Mouse (Mus musculus): ENCODE measurements around the gene Faap100.
"Not testable (repeated sequence)": the region's sequence is repeated elsewhere in the genome, so short reads cannot be mapped to it uniquely, and the experiment has no call there.

The Faap100 gene

DNA sequence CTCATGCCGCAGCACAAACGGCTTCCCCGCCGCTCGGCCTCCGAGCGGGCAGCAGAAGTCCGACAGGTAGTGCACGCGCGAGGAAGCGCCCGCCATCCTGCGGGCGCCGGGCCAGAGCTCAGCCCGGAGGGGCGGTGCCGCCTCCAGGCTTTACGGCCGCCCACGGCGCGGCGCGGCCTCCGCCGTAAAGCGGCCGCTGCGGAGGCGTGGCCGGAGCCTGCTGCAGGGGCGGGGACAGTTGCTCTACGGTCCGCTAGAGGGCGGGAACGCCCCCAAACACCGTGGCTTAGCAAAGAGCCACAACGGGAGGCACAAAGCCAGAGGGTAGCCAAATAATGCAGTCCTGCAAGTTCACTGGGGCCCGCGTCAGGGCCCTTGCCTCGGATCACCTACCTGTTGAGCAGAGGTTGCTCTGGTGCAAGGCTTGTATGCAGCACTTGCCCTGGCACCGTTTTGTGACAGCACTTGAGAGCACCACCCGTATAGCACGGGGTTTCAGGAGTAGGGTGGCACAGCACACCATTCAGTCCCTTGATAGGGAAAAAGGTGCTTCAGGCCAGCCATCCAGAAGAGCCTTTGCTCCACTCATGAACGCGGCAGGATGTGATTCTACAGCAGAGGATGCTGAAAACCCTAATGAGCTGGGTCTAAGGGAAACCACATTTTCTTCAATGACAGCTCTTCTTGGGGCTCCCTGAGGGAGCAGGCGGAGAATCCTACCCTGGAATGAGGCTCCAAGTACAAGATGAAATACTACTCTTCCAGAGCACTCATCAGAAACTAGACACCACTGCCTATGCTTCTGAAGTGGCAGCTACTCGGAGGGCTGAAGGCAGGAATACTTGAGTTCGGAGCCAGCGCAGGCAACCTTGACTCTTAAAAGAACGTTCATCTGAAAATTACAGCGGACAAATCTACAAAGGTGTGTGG, at the start of gene Faap100:
Gene Faap100 (minus strand): TSS at position 154 of the 930 bp plus-strand sequence.
- DNase-seq (ENCODE audit: low spot score in 2 of 2) = peak; percentile 62 to 75

DNA sequence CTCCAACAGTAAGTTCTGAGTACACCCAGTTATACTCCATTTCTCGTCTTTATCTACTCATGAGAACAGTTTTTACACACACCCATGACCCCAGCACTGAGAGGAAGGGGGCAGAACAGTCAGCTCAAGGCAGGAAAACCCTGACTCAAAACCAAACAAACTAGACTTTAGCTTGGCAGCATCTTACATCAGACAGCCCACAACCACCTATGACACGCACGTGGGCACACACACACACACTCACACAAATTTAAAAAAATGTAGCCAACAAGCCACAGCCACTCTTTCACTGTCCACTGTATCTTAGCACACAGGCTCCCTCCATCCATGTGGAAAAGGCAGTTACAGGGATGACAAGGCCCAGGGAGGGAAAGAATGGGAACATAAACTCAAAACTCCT, 48.2 kb upstream of the Faap100 start:
- no peak for DNase-seq (ENCODE audit: low spot score in 2 of 2)

DNA sequence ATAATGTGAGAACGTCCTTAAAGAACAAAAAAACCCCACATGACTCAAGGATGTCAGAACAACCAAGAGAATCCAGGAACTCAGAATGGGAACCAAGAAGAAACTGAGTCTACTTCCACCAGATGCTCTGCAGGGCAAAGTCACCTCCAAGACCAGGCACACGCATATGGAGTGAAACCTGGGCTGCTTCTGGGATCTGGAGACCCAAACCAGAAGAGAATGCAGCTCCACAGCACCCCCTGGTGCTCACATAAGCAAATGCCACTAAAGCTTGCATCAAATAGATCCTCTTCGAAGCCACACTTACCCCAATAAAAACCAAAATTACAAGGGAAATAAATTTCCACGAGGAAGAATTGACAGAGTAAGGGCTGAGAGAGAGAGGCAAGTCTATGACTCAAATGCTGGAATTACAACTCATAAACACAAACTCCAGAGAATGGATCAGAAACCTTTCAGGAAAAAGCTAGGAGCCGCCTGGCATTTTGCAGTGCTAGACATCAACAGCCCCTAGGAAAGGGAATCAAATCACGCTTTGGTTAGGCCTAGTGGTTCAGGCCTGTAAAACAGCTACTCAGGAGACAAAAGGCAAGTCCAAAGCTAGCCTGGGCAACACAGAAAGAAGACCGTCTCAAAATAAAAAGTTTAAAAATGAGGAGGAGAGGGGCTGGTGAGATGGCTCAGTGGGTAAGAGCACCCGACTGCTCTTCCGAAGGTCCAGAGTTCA, 45.2 kb upstream of the Faap100 start:
- peak; percentile 33 for DNase-seq (ENCODE audit: low spot score in 2 of 2)

DNA sequence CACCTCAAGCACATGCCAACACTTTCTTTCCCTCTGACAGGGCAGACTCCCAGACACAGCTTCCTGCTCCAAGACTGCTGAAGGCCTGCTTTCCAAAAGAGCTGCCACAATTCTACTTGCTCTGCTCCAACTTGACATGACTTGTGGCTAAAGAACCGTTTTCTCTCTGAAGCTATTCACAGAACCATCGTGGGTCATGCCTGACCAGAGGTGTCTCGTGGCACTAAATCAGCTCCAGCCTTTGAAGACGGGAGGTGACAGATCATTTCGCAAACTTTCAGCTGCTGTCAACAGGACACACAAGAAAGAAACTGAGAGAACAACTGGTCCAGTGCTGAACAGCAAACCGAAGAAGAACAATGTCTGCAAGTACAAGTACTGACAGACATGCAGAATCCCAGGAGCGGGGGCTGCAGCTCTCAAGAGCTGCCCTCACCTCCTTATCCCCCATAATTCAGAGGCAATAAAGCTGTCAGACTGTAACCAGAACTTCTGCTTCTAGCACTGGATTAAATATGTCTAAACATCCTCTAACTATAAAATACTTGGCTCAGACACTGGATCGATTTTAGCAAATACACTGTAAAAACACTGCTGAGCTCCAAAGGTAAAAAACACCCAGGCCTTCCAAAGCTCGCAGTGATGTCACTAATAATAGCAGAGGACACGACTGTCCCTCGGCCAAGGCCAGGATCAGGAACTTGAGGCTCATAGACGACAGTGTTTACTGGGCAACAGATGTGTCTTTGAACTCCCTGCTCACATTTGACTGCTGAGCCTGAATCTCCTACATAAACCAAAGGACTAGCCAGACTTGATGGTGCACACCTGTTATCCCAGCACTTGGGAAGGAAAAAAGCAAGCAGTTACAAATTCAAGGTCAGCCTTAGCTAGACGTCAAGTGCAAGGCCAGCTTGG, 44.3 kb upstream of the Faap100 start:
- DNase-seq (ENCODE audit: low spot score in 2 of 2) = no peak

DNA sequence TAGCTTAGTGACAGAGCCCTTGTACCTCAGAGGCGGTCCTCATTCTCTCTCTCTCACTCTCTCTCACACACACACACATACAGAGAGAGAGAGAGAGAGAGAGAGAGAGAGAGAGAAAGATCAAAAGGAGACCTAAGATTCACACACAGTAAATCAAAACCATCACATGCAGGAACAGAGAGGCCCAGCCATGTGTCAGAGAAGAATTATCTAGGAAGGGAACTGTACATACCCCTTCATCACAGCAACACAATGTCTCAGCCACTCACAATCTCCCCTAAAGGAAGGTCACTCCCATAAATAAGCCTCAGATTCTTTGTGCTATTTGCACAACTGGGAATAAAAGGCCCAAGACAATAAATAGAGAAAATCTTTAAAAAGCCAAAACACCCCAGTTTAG, 40.0 kb upstream of the Faap100 start:
- no peak for DNase-seq (ENCODE audit: low spot score in 2 of 2)

DNA sequence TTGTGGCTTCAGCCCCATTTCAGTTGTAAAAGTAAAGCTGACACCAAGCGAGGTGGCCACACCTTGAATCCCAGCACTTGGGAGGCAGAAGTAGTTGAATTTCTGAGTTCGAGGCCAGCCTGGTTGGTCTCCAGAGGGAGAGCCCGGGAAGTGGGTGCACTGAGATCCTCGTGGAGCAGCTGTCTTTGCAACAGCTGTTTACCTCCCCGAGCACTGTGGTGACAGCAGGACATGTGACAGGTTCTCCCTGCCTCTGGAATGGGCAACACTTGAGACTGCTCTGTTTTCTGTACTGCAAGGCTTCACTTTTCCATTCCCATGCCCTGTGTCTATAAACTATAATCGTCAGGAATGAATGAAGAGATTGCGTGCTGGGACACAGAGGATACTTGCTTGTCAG, 39.3 kb upstream of the Faap100 start:
- DNase-seq (ENCODE audit: low spot score in 2 of 2) = no peak

DNA sequence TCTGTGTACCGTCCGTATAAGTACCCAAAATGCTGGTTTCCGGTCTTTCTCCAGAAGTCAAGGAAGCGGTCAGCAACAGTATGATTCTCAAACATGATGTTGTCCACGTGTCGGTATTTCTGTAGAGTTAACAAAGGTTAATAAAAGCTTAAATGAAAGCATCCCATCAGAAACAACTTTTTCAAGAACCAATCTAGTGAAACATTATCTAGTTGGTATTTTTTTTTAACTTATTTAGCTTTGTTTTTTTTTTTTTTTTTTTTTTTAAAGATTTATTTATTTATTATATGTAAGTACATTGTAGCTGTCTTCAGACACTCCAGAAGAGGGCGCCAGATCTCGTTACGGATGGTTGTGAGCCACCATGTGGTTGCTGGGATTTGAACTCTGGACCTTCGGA, 35.1 kb upstream of the Faap100 start:
- not testable (repeated sequence) for DNase-seq (ENCODE audit: low spot score in 2 of 2)

DNA sequence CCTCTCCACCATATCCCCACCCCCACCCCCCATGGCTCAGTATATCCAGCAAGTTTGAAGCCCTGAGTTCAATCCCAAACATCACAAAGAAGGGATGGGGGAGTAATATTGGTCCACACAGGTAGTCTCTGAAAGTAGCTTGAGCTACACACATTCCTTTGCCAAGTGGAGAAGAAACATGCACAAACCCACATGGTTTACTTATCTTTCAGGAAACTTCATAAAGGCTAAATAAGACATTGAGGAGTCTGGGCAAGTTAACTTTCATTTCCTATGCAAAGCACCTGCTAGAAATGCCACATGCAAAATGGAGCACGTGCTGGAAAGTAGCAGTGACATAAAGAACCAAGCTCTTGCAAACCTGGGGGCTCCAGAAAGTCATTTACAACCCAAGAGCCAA, 27.9 kb upstream of the Faap100 start:
- DNase-seq (ENCODE audit: low spot score in 2 of 2) = no peak

DNA sequence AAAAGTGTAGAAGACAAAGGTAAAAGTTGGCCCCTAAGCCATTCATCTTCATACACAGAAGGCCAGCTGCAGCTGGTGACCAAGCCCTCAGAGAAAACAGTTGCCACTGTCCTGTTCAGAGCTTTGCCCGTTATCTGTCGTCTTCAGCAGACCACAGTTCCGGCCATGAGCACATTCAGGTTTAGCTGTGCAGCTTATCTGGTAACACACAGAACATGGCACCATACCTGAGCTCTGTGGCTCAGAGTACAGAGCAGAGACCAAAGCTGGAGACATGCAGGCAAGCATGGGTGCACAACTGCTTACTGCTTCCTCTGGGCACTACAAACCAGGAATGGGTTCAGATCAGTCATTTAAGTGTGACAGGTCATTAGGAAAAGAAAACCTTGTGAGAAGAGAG, 27.3 kb upstream of the Faap100 start:
- no peak for DNase-seq (ENCODE audit: low spot score in 2 of 2)

DNA sequence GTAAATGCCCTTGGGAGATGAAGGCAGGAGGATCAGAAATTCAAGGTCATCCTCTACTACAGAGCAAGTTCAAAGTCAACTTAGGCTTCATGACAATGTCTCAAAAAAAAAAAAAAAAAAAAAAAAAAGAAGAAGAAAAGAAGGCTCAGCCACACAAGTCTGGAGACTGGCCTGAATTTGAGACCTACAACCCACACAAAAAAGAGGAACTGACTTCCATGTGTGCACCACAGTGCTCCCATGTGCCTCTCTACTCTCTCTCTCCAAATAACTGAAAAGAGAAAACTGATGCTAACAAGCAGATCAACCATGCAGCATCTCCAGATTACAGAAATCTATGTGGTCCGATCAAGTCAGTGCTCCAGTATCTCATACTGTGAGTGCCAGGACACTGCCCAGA, 26.2 kb upstream of the Faap100 start:
- no peak for DNase-seq (ENCODE audit: low spot score in 2 of 2)

DNA sequence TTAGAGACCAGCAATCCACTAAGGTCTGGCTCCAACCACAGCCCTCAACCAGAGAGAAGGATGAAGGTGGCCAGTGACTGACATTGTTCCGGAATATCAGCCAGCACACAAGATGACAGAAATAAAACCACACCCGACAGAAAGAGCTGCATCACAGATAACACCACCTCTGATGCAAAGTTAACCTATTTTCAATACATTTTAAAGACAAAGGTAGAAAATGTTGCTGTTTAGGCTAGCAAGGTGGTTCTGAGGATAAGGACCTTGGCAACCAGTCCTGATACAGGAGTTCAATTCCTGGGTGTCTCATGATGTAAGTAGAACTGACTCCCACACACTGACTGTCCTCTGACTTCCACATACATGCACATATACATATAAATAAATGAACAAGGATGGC, 20.8 kb upstream of the Faap100 start:
- no peak for DNase-seq (ENCODE audit: low spot score in 2 of 2)

DNA sequence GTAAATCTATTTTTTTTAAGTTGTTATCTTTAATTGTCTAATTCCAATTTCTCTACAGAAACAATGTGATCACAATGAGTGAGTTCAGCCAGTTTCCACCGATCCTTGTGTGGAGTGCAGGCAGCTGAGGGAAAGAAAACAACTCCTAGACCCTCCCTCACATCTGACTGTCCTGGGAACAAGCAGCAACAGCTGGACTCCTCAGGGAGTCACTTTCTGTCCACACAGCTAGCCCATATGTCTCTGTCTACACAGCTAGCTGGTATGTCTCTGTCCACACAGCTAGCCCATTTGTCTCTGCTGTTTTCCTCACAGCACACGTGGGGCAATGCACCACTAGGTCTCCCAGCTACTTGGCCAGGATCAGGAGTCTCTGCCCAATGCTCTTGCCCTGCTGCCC, 19.0 kb upstream of the Faap100 start:
- DNase-seq (ENCODE audit: low spot score in 2 of 2) = no peak

DNA sequence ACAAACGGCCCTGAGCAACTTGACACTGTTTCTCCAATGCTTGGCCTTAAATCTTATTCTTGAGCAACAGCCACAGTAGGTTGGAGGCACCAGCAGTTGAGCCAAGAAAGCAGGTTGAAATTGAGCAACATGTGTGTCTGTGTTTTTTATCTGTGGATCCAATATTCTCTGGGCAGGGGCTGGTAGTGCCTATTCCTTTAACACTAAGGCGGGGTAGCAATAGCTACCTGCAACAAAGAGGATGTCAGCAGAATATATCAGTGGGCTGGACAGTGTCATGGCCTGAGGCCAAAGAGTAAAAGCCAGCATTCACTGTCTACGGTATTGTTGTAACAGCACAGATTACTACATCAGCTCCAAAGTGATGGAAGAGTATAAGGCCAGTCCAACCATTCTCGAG, 17.1 kb upstream of the Faap100 start:
- no peak for DNase-seq (ENCODE audit: low spot score in 2 of 2)

DNA sequence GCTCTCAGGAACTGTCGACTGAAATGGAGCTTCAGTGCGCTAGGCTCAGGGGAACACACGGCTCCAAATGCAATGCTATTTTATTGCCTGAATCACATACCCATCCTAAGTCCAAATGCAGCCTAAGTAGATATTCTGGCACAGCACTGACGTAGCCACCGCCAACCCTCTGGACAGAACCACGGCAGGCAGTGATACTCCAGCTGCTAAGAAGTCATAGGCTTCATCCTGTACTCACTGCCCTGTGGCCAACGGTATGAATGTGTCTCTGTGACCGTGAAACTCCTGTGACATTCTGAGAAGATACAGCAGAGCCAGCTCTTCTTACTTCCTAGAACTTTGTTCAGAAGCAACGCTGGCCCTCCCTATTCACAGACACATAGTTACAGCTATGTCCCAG, 10.0 kb upstream of the Faap100 start:
- no peak for DNase-seq (ENCODE audit: low spot score in 2 of 2)

DNA sequence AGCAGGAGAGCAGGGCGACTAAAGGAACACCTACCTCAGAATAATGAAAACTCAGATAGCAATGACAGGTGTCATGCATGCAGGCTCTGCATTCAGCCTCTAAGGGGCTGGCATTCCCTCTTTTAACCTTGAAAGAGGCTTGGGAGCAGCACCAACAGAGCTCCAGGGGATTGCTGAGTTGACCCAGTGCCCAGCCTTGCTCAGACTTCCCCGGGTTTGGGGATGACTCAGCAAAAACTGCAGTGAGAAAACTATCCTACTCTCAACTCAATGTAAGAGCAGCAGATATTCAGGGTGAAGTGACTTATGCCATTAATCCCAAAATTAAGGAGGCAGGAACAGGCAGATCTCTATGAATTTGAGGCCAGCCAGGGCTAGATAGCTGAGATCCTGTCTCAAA, 8.6 kb upstream of the Faap100 start:
- DNase-seq (ENCODE audit: low spot score in 2 of 2) = no peak

DNA sequence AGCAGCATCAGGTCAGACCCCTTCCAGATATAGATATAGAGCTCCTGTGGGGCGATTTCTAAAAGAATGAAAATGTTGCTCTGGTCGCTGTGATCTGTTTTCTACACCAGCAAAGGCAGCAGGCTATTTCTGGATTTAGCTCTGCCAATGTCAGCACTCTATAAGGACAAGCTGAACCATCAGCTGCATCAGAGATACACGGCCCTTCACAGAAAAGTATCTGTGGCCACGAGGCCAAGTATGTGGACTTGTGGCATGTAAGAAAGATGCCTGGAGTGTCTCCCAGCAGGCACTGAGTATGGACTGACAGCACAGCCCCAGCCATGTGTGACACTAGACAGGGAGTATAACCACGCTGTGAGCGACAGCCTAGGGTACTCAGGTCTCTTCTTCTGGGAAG, 8.1 kb upstream of the Faap100 start:
- DNase-seq (ENCODE audit: low spot score in 2 of 2) = no peak

DNA sequence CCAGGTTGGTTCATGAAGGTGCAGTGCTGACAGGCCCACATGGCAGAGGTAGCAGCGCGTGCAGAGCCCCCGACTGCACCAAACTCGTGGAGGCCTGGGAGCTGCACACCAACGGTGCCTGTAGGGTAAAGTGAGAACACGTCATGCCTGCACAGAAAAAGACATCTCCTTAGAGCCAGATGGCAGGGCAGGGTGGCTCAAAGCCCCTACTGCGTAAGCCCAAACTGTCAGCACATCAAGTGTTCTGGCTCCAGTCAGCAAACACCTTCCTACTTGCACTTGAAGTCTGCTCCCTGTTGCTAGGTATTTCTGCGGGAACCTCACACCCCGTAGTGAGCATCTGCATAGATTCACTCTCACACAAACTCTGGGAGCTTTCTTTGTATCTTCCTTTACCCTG, 3.9 kb upstream of the Faap100 start:
- DNase-seq (ENCODE audit: low spot score in 2 of 2) = peak in 1 of 2 experiments; percentile 20

DNA sequence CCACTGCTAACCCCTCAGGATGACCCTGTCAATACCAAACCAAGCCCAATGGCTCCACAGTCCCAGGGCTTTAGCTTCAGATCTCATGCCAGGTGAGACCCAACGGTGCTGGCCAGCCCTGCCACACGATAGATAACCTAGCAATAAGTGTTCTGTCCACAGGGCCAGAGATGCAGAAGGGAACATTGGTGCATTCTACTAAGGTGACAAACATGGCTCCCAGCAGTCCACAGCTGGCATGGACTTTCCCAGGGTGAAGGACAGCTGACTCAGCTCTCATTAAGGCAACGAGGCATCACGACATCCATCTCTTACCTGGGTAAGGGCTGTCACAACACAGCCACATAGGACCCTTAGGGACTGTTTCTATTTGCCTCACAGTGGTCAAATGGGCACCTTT, 2.6 kb upstream of the Faap100 start:
- DNase-seq (ENCODE audit: low spot score in 2 of 2) = no peak

DNA sequence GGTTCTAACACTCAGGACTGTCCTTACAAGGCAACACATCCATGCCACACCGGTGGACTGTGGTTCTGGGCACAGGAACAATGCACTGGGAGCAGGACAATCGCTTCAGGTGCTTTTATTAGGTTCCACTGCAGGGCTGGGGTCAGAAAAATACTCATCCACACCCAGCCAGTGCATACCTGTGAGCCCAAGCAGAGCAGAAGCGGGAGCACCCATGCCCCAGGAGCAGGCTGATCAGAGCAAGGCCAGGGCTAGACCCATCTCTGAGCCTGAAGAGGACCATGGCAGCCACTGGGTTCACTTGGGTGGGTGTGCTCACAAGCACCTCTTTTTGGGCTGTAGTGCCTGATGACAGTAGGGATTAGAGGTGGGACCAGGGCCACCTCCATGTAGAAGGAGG, 1.7 kb upstream of the Faap100 start:
- DNase-seq (ENCODE audit: low spot score in 2 of 2) = no peak

DNA sequence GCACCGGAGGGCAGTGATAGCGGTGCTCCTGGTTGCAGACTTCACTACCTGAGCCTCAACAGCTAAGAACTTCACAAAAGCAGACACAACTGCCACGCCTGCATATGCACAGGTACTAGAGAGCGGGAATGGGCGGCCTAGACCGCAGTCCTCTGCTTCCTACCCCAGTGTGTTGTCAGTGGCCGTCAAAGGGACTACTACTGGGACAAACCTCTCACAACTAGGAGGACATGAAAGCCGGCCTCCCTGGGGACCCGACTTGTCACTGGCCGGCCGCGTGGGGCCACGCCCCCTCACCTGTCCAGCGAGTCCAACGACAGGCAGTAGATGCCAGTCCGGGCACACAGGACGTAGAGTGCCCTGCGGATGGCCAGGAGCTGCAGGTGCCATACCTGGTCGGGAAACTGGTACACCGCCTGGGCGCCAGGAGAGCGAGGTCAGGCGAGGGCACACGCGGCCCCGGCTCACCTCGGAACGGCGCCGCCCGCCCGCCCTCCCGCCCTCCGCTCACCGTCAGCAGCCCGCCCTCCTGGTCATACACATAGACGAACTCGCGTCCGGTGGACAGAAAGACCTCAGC, 443 bp downstream of the Faap100 start:
- DNase-seq (ENCODE audit: low spot score in 2 of 2) = no peak

DNA sequence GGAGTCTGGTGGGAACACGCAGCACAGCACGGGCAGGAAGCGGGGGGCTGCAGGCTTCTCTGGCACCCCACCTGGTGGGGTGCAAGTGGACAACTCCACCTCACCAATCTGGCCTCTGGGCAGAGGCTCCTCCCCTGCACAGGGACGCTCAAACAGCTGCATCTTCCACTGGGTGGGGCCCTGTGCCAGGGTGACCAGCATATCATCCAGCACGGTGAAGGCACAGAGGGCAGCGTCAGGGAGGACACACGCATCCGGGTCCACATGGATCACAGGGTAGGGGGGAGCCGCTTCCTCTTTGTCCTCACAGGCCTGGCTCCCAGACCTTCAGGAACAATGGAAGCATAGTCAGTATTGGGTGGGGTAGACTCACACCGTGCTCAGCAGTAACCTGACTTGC, 1.2 kb downstream of the Faap100 start:
- DNase-seq (ENCODE audit: low spot score in 2 of 2) = no peak

All from frontal cortex, postnatal 25 days (tissue).